Mouse (Mus musculus): ENCODE data around the gene Aup1. TPM values are rescaled to one million over a fixed set of nuclear protein-coding genes. Genes with fewer than 3 reads are reported as not detected.

Aup1 gene
- total RNA-seq, 1 experiment from 2014 or later: 242 TPM

DNA sequence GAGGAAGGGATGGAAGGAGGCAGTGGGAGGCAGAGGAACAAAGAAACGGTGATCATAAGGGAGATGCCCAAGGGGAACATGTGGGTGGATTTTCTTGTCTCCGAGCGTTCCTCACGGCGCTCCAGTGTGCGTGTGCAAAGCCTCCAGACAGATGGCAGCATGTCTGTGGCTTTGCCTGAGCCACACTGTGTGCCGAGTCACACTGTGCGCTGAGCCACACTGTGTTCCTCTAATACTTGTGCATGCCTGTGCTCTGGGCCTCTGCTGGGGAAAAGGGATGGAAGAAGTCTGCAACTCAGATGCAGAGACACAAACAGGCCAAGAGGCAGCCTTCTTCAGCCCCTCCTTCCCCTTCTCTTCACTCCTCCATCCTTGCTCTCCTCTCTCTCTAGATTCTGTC lies 27.0 kb upstream of the Aup1 start:
- no peak for ATAC-seq (ENCODE audit: extremely low read depth, insufficient number of reproducible peaks, low FRiP score, poor library complexity, severe bottlenecking)

DNA sequence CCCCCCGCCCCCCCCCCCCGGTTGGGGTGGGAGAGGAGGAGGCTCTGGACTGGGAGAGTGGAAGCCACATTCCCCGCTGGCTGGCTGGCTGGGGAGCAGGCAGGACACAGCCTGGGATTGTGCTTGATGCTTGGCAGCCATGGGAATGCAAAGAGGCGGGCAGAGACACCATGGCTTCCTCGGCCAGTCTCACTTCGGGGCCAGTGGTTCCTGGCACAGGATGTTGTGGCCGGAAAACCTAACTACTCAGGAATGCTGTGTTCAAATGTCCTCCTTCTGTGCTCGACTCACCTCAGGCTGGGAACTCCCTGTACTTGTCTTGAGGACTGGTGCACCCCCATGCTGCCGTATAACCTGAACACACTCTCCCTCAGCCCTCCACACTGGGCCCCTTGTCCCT lies 26.6 kb upstream of the Aup1 start:
- ATAC-seq (ENCODE audit: extremely low read depth, insufficient number of reproducible peaks, low FRiP score, poor library complexity, severe bottlenecking): no peak

DNA sequence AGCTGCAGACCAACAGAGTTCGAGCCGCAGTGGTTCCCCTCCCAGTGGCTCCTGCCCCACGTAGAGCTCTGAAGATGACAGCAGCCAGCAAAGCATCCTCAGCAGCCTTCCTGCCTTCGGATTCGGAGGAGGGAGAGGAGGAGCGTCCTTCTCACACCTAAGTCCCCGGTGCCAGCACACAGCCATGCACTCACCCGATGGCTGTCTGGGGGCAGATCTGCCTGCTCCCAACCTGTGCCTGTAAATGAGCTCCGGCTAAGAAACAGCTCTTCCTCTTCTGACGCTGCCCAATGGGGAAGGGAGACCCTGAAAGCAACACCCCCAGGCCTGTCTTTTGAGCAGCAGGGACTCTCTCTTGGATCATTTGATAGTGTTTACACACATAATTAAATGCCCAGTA lies 24.5 kb upstream of the Aup1 start:
- no peak for ATAC-seq (ENCODE audit: extremely low read depth, insufficient number of reproducible peaks, low FRiP score, poor library complexity, severe bottlenecking)

DNA sequence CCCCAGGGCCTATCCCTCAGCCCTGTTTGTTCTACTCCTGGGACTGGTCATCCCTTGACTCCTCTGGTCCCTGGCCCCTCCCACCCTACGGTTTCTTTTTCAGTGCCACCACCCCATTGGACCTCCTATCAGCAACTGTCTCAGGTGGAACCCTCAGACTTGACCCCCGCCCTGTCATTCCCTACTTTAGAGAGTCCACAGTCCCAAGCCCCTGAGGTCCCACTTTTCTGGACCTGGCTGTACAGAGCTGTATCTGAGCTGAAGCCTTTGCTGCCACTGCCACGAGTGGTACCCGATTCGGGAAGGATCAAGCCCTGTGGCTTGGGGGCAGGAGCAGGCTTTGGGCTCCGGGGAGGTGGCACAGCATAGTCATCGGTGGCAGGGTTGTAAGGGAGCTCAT lies 23.2 kb upstream of the Aup1 start:
- no peak for ATAC-seq (ENCODE audit: extremely low read depth, insufficient number of reproducible peaks, low FRiP score, poor library complexity, severe bottlenecking)

DNA sequence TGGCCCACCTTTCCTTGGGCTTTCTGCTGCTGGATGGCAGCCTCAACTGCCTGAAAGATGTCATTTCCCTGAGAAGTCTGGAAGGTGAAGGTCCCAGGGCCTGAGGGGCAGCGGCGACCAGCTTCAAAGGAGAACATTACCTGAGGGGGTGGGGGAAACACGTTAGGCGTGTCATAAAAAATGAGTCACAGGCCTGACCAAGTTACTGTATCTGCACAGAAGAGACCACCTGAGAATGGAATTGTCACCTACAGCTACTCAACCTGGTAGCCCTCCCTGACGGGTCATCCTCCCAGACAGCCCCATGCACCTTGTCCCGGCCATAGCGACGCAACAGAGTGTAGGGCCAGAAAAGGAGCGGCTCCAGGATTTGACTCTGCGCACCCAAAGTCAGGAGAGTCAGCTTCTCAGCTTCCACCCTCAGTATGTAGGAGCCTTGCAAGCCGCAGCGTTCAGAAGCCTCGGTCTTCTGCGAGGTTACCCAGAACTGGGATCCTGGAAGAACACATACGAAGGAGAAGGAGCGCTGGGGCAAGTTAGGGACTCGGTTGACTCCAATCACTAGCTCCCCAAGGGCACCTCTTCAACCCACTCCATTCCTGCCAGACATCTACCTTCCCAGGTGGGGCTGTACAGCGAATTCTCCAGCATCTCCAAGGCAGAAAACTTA lies 22.3 kb upstream of the Aup1 start:
- no peak for ATAC-seq (ENCODE audit: extremely low read depth, insufficient number of reproducible peaks, low FRiP score, poor library complexity, severe bottlenecking)

DNA sequence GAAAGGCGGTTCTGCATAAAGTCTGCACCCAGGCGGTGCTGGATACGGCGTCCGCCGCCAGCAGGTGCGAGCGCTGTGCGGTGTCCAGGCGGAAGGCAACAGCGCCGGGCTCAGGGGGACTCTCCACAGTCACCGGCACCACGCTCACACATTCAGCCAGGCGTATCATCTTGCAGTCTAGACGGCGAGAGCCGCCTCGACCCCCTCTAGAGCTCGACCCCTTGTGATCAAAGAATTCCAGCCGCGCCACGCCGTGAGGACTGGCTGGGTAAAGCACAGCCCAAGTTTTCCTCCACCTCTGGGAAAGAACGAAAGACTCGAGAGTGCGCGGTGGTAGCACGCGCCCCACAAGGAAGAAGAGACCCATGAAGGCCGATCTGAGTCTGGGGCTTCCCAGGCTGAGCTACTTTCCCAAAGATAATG lies 21.5 kb upstream of the Aup1 start:
- peak; percentile 30; the same call in 1 of the 2 replicates for ATAC-seq (ENCODE audit: extremely low read depth, insufficient number of reproducible peaks, low FRiP score, poor library complexity, severe bottlenecking)

DNA sequence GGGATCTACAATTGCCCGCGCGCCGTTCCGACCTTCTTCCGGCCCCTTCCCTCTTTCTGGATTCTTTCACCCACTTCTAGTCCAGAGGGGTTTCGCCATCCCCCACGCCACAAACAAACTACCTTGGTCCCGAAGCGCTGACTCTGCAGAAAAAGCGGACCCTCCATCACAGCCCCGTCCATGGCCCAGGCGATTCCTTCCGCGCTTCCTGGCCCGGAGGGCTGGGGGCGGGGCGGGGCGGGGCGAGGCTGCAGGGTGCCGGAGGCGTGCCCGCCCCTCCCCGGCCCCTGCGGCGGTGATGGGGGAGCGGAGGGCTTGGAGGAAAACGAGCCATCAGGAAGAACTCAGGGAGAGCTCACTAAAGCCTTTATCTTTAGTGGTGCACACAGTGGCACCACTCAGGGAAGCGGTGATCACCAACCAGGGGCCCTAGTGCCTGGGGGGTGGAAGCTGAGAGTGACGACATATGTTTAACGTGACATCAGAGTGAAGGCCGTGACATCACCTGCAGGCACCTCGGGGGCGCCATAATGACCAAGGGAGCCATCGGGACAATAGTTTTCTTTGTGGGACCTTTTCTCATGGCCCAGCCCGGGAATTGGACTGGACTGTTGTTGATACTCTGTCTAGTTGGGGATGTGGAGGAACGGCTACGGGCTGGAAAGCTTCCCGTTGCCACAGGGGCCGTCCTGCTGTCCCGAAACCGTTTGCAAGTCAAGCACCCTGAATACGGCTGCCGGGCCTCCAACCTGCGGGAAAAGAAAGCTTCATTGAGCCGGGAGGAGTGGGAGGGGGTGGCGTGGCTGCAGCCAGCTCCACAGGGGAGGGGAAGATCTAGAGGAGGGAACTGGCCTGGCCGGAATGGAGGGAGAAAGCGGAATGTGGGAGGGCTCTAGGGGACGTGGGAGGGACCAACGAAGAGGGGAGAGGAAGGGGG lies 20.8 kb upstream of the Aup1 start, which contains the start of the genes Dok1 and Loxl3:
TSS of gene Dok1 (minus strand) at position 223 of the 937 bp plus-strand sequence.
TSS of gene Loxl3 (plus strand) at position 925 of the 937 bp plus-strand sequence.
- ATAC-seq (ENCODE audit: extremely low read depth, insufficient number of reproducible peaks, low FRiP score, poor library complexity, severe bottlenecking): peak; percentile 41

DNA sequence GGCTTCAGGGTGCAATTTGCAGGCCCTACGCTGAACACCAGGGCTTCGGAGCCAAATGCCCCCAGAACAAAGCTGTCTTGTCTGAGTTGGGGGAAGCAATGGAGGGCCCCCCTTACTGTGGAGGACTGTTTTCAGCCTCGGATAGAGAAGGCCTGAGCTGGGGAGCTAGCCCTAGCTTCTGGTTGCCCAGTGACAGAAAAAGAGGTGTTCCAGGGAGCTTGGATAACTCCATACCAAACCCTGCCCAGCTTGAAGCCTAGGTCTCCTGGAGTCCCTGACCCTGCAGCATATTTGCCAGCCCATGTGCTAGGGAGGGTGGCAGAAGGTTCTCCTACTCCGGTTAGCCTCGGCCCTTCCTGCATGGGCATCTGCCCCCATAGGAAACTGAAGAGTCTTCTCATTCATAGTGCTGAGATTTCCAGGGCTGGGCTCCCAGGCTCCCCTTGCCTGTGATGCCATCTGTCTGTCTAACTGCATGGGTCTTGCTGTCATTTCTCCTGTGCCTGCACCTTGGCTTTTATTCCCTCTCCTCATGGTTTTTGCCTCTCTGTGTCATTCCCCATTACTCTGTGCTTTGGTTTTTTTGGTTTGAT lies 19.8 kb upstream of the Aup1 start:
- no peak for ATAC-seq (ENCODE audit: extremely low read depth, insufficient number of reproducible peaks, low FRiP score, poor library complexity, severe bottlenecking)

DNA sequence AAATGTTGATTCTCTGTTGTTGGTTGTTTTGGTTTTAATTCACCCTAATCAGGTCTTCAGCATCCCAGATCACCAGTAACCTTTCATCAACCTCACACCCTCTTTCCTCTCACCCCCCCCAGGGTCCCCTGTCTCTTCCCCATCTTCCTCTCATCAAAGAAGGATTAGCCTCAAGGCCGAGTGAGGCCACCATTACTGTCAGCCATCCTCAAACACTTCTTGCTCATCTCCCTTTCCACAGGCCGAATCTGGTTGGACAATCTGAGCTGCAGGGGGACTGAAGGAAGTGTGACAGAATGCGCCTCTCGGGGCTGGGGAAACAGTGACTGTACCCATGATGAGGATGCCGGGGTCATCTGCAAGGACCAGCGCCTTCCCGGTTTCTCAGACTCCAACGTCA lies 17.1 kb upstream of the Aup1 start:
- ATAC-seq (ENCODE audit: extremely low read depth, insufficient number of reproducible peaks, low FRiP score, poor library complexity, severe bottlenecking): no peak

DNA sequence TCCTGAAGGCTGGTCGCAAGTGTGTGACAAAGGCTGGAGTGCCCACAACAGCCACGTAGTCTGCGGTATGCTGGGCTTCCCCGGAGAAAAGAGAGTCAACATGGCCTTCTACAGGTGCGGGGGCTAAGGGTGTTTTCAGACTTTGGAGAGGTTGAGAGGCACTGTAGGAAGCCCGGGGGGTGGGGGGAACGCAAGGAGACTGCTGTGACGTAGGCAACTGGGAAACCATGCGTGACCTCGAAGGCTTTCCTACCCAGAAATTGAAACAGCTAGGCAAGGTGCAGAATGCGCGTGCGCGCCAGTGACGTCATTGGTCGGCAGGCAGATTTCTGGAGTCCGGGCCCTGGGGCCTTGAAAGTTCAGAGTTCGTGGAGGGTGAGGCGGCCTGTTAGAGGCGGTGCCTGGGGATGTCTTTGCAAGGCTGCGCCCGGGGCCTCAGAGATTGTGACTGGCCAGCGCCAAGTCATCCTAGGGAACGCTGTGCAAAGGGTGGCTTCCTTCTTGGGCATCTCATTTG lies 15.8 kb upstream of the Aup1 start:
- peak; percentile 78 for ATAC-seq (ENCODE audit: extremely low read depth, insufficient number of reproducible peaks, low FRiP score, poor library complexity, severe bottlenecking)

DNA sequence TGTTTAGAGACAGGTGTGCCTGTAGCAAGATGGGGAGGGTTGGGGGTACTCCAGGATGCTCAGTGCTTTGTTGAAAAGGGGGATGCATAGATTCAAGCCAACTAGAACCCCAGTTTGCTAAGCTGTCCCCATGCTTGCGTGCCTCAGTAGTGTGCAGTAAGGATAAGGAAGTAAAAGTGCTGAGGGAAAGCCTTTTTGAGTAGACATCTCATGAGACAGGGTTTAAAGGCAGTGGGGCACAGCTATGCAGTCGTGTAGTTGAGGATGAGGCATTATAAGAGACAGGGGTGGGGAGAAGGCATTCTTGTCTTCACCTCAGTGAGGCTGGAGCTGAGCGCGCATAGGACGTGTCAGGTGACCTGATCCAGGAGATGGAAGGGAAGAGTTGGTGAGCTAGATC lies 13.7 kb upstream of the Aup1 start:
- ATAC-seq (ENCODE audit: extremely low read depth, insufficient number of reproducible peaks, low FRiP score, poor library complexity, severe bottlenecking): no peak

DNA sequence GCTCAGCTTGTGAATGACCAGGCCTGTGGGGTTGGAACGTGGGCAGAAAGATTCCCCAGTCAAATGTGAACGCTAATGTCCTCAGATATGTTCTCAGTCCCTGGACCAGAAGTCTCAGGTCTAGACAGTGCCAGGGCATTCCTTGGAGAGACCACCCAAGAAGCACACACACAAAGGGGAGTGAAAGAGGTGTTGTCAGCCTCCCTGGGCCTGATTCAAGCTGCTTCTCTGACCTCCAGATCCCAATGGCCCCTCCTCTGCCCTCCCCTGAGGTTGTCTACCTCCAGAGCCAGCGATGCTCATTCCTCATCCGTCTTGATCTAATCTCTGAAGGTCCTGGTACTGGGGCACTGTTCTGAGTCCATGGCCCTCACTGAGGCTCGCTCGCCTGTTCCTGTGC lies 10.8 kb upstream of the Aup1 start:
- ATAC-seq (ENCODE audit: extremely low read depth, insufficient number of reproducible peaks, low FRiP score, poor library complexity, severe bottlenecking): no peak

DNA sequence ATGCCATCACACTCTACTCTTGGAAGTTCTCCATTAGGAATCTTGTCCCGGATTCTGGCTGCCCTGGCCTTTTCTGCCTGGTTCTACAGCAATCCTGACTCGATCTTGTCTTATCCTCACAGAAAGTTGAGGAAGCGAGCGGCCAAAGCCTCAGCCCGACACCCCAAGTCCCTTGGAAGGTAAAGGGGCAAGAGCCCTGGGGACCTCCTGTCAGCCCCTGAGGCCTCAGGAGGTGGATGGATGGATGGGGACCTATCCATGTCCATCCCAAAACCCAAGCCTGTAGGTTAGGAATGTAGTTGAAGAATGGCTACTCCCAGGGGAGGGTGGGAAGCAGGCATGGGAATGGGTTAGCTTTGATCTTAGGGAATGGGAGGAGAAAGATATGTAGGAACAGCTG lies 10.3 kb upstream of the Aup1 start:
- no peak for ATAC-seq (ENCODE audit: extremely low read depth, insufficient number of reproducible peaks, low FRiP score, poor library complexity, severe bottlenecking)

DNA sequence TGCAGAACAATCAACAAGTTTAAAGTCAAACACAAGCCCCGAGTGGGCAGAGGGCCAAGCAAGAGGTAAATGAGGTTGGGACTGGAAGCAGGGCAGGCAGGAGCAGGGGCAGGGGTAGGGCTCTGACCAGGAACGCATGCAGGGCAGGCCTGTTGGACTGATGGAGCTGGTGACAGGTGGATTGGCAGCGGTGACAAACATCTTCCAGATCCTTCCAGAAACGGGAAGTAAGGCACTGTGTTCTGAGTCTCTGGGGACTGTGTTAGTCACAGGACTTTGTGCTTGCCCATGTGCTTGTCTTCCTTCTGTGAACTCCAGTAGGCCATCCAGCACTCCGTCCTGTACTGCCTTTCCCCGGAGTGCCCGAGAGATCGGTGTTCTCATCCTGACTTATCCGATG lies 9.6 kb upstream of the Aup1 start:
- ATAC-seq (ENCODE audit: extremely low read depth, insufficient number of reproducible peaks, low FRiP score, poor library complexity, severe bottlenecking): peak; percentile 71; the same call in 1 of the 2 replicates

DNA sequence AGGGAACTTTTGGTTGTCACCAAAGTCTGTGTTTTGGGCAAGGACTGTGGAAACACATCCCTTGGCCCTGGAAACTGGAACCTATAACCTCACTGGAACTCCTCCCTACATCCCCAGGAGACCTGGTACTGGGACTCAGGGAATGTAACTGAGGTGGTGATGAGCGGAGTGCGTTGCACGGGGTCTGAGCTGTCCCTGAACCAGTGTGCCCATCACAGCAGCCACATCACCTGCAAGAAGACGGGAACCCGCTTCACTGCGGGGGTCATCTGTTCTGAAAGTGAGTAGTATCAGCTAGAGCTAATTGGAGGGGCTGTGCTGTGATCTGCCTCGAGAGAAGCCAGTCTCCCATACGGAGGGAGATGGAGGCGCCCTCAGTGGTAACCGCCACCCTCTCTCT lies 5.0 kb upstream of the Aup1 start:
- no peak for ATAC-seq (ENCODE audit: extremely low read depth, insufficient number of reproducible peaks, low FRiP score, poor library complexity, severe bottlenecking)

DNA sequence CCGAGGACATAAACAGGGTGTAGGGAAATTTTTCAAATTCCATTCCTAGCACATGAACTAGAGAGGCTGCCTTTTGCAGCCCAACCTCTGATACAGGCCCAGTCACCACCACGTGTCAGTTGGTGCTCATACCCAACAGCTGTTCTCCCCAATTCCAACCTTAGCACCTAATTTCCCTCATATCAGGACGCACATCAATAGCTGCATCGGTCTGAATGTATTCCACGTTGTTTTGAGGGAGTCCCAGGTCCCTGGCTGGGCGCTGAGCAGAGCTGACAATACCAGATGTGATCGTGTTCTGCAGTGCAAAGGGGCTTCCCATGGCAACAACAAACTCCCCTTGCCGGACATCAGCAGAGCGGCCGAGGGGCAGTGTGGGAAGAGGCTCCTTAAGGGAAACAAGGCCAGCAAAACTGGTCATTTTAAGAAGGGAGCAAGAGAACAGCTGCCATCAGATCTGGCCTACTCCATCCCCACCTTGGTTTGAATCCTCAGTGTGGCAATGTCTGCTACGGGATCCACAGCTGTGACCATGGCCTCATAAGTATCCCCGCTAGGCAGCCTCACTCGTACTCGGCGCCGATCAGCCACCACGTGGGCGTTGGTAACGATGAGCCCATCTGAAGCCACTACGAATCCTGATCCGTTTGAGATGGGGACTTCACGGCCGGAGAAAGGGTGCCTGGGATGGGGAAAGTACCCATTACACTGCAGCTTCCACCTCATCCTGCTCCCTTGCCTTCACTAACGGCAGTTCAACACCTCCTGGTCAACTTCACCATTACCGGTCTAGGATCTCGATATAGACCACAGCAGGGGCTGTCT lies 973 bp upstream of the Aup1 start:
- peak; percentile 4; the same call in 1 of the 2 replicates for ATAC-seq (ENCODE audit: extremely low read depth, insufficient number of reproducible peaks, low FRiP score, poor library complexity, severe bottlenecking)

DNA sequence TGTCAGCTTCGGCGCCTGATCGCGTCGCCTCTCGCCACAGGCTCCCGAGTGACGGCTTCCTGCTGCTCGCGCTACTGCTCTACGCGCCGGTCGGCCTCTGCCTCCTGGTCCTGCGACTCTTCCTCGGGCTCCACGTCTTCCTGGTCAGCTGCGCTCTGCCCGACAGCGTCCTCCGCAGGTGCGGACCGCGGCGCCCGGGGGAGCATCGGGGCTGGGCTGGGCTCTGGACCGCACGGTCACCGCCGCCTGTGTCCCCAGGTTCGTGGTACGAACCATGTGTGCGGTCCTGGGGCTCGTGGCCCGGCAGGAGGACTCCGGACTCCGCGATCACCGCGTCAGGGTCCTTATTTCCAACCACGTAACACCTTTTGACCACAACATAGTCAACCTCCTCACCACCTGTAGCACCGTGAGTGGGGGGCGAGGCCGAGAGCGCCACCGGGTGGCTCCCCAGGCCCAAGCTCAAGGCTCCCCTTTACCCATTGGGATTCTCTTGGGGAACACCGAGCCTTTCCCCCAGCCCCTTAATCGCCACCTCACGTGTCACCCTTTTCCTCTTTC lies 630 bp downstream of the Aup1 start, which contains the start of gene Htra2:
TSS of gene Htra2 (minus strand) at position 403 of the 561 bp plus-strand sequence.
- ATAC-seq (ENCODE audit: extremely low read depth, insufficient number of reproducible peaks, low FRiP score, poor library complexity, severe bottlenecking): no peak

DNA sequence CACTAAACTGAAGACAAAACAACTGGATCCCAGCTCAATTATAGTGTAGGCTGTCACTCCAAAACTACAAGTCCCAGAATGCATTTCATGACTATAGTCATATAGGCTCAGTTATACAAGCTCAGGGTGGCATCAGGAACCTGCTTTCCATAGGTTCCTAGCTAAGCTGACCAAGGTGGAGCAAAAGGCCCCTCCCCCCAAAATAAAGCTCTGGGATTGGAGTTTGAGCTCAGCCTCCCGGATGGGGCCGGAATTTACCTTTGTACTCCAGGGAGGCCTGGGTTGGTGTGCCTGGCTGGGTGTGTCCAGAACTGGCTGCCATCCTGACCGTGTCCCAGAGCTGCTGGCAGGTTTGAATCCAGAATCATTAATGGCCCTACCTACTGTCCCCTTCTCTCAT lies 3.5 kb downstream of the Aup1 start, which contains the start of gene Dqx1:
TSS of gene Dqx1 (plus strand) at position 55 of the 400 bp plus-strand sequence.
- no peak for ATAC-seq (ENCODE audit: extremely low read depth, insufficient number of reproducible peaks, low FRiP score, poor library complexity, severe bottlenecking)
